8 mouse cellular contexts compared by ENCODE assay signal in genomic region chr4:47037321-47037657, GRCm38 (mm10). TPM values are rescaled to one million over a fixed set of nuclear protein-coding genes. Genes with fewer than 3 reads are reported as not detected.
DNase-seq lines count a peak whose midpoint lies in the region; ATAC-seq lines count a peak whose summit lies in the region.

No protein-coding gene starts in this region.

- H3K27ac ChIP-seq in forebrain, embryonic 11.5 days (ENCODE audit: low read depth, low read length): no peak overlapping the region
- H3K27ac ChIP-seq in hindbrain, embryonic 12.5 days: no peak overlapping the region

- no peaks in the 10 kb centered on the region for H3K9me3 ChIP-seq in forebrain, embryonic 11.5 days (ENCODE audit: control insufficient read depth, low read length)
- no peaks in the 10 kb centered on the region for H3K9me3 ChIP-seq in hindbrain, embryonic 12.5 days (replicated peaks)

- no peak overlapping the region for H3K9ac ChIP-seq in forebrain, embryonic 11.5 days (ENCODE audit: low read length)
- no peak overlapping the region for H3K9ac ChIP-seq in hindbrain, embryonic 12.5 days

- 0 out of 2 replicates have a peak, but pooled peaks have one; percentile 27 for ATAC-seq in forebrain, embryonic 11.5 days (replicated peaks; ENCODE audit: low FRiP score)
- ATAC-seq in hindbrain, embryonic 12.5 days (ENCODE audit: low FRiP score): peak; percentile 58
- peak; percentile 85 for ATAC-seq in megakaryocyte progenitor cell, adult 5-6 weeks (replicated peaks; ENCODE audit: poor library complexity)

- DNase-seq in MEL-GATA-1-ER (ENCODE audit: extremely low read depth, low read depth): peak; percentile 40
- DNase-seq in c-Kit-positive CD71-negative TER-119-negative erythroid progenitor cells, embryonic 14.5 days (ENCODE audit: low read depth): peak; percentile 76
- DNase-seq in forebrain, embryonic 11.5 days (ENCODE audit: low spot score): peak; percentile 87
- peak; percentile 72 to 75 for DNase-seq in layer of hippocampus, postnatal 36 days
- DNase-seq in right cerebral cortex, postnatal 25 days: peak; percentile 76
- DNase-seq in urinary bladder, postnatal 36 days (ENCODE audit: low spot score in 2 of 2): peak; percentile 69 to 73

- 22% methylated on average over 5 of the region's 5 CpGs for WGBS in forebrain, embryonic 11.5 days
- WGBS in hindbrain, embryonic 12.5 days: 21% methylated on average over 5 of the region's 5 CpGs

- no peaks in the 10 kb centered on the region for H3K36me3 ChIP-seq in forebrain, embryonic 11.5 days (ENCODE audit: control insufficient read depth, insufficient read depth, low read length)
- peaks cover 20% of the 10 kb centered on the region for H3K36me3 ChIP-seq in hindbrain, embryonic 12.5 days

- H3K4me2 ChIP-seq in forebrain, embryonic 11.5 days (ENCODE audit: low read depth, low read length, severe bottlenecking): no peak overlapping the region
- H3K4me2 ChIP-seq in hindbrain, embryonic 12.5 days (replicated peaks): no peak overlapping the region

- H3K27me3 ChIP-seq in forebrain, embryonic 11.5 days (ENCODE audit: control insufficient read depth, insufficient read depth, low read length): no peaks in the 10 kb centered on the region
- 0 out of 2 replicates have a peak, but pooled peaks cover 3% of the 10 kb centered on the region for H3K27me3 ChIP-seq in hindbrain, embryonic 12.5 days

- H3K4me1 ChIP-seq in forebrain, embryonic 11.5 days (replicated peaks; ENCODE audit: control insufficient read depth, insufficient read depth, low read length): no peaks in the 10 kb centered on the region
- peaks cover 11% of the 10 kb centered on the region; the same call in 1 of the 2 replicates for H3K4me1 ChIP-seq in hindbrain, embryonic 12.5 days

- no peak overlapping the region for H3K4me3 ChIP-seq in forebrain, embryonic 11.5 days (ENCODE audit: low read depth, low read length)
- no peak overlapping the region for H3K4me3 ChIP-seq in hindbrain, embryonic 12.5 days

RNA-seq across cellular contexts. Expression of gene Anks6, which starts 19.9 kb away (rescaled TPM):
- polyA plus RNA-seq in forebrain, embryonic 11.5 days (2014; fragmentation: Nextera tagmentation; extraction: Ambion mirVana): 4.3 and 4.4 TPM in 2 replicates
- polyA plus RNA-seq in hindbrain, embryonic 12.5 days (2016; fragmentation: Nextera tagmentation; extraction: Ambion mirVana): 6.6 and 7.5 TPM in 2 replicates
- total RNA-seq in layer of hippocampus, postnatal 36 days (2021): 10 to 100 TPM; 22.3 to 26.1 TPM
- 0.02 and 0.05 TPM in 2 replicates for total RNA-seq in megakaryocyte progenitor cell, adult 5-6 weeks (2015)
- not detected in 2 replicates for total RNA-seq in megakaryocyte progenitor cell, adult 5-6 weeks (2017)

RNA-seq across cellular contexts. Expression of gene Gabbr2, which starts 45.6 kb away (rescaled TPM):
- 0.27 and 0.52 TPM in 2 replicates for polyA plus RNA-seq in forebrain, embryonic 11.5 days (2014; fragmentation: Nextera tagmentation; extraction: Ambion mirVana)
- polyA plus RNA-seq in hindbrain, embryonic 12.5 days (2016; fragmentation: Nextera tagmentation; extraction: Ambion mirVana): 1.3 and 1.4 TPM in 2 replicates
- total RNA-seq in layer of hippocampus, postnatal 36 days (2021): 100 to 1,000 TPM; 205 to 211 TPM
- total RNA-seq in megakaryocyte progenitor cell, adult 5-6 weeks (2015): 0.02 TPM in 1 of 2 replicates, not detected in the other
- not detected in 2 replicates for total RNA-seq in megakaryocyte progenitor cell, adult 5-6 weeks (2017)

RNA-seq across cellular contexts. Expression of gene Galnt12, which starts 54.4 kb away (rescaled TPM):
- polyA plus RNA-seq in forebrain, embryonic 11.5 days (2014; fragmentation: Nextera tagmentation; extraction: Ambion mirVana): 12.1 and 12.4 TPM in 2 replicates
- 2.3 and 3.4 TPM in 2 replicates for polyA plus RNA-seq in hindbrain, embryonic 12.5 days (2016; fragmentation: Nextera tagmentation; extraction: Ambion mirVana)
- total RNA-seq in layer of hippocampus, postnatal 36 days (2021): 1 to 10 TPM; 1.2 TPM
- 0.64 and 1.0 TPM in 2 replicates for total RNA-seq in megakaryocyte progenitor cell, adult 5-6 weeks (2015)
- 1.7 and 1.9 TPM in 2 replicates for total RNA-seq in megakaryocyte progenitor cell, adult 5-6 weeks (2017)

Comparison
In these comparisons a context has a peak if more than half of its experiments do, and no peak if none do; other contexts are left out.
1. ATAC-seq: peak in every context shown above with its lines; median percentile 85 in megakaryocyte progenitor cell, adult 5-6 weeks; 58 in hindbrain, embryonic 12.5 days; 27 in forebrain, embryonic 11.5 days.
2. RNA of gene Anks6, which starts 19.9 kb away (total RNA-seq): 22.3 to 26.1 TPM in layer of hippocampus, postnatal 36 days; 0.02 to 0.05 TPM in megakaryocyte progenitor cell, adult 5-6 weeks; every median in the first group is over 10 times any median in the second.
3. RNA of gene Gabbr2, which starts 45.6 kb away (total RNA-seq): 205 to 211 TPM in layer of hippocampus, postnatal 36 days; 0.02 TPM in megakaryocyte progenitor cell, adult 5-6 weeks; every median in the first group is over 100 times any median in the second.
4. Peak in every context shown above with its lines, with median percentiles within 50 percentile points of each other: DNase-seq.